Mouse (Mus musculus) heart, postnatal 0 days (tissue): ENCODE results near the gene Cep295nl.

Source experiments
- CTCF ChIP-seq: IDR thresholded peaks from 2 replicates; pipeline ENCODE4 v1.5.1; 2016; ENCODE audit warnings: antibody characterized with exemption, control low read depth, low read depth
- EP300 ChIP-seq: IDR thresholded peaks from 2 replicates; pipeline ENCODE4 v1.6.1; 2016; ENCODE audit warnings: antibody characterized with exemption, low read depth

DNA sequence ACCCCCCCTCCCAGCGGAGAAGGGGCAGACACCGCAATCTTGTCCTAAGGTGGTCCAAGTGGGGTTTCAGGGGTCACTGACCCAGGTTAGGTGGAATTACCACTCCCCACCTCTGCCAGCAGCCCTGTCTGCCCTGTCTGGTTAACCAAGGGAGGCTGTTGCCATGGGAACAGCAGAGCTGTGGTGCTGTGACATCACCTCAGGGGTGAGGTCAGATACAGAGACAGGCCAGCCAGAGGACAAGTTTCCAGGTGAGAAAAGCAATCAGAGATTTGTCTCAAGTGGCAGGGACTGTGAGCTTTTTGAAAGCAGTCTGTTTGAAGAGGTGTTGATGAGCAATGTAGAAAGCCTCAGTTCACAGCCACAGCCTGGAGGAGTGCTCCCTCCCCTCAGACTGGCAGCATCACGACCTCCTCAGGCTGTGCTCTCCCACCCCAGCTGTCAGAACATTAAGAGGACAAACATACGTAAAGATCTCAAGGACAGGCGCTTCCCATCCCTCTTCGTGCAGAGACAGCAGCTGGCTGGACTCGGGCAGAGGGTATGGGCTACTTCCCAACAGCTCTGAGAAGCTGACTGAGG is at the start of gene Cep295nl:
- TF ChIP-seq EP300, result no peak
- TF ChIP-seq CTCF, result no peak
